Mouse (Mus musculus): Measurements from ENCODE around the gene Cdc25a. TPM values are rescaled to one million over a fixed set of nuclear protein-coding genes. Genes with fewer than 3 reads are reported as not detected.

Cdc25a gene
- total RNA-seq, 2 experiments from 2014 or later = 4.7 to 5.3 TPM

DNA sequence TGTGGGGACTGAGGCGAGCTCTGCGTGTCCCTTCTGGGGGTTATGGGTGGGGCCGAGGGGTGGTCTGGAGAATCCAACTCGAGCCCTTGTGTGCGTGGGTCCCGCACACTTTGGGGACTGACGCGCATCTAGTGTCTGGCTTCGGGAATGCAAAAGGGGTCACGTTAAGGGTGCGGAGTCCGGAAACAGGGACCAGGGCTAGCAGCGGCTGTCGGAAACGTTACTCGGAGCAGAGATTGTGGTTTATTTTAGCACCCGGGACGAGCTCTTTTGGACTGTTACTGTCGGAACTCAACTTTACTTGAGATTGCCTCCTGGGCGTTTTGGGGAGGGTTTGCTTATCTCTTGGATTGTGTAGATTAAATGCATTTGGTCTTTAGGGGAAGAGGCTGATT, 57.0 kb downstream of the Cdc25a start:
- peak in 1 of 2 experiments; percentile 49 for DNase-seq

- DNase-seq = peak; percentile 78 to 82
These were observed 57.5 kb downstream of the Cdc25a start for GRCm38 (mm10) chr9:109932756-109933375.

- DNase-seq = no peak
These were observed 64.0 kb downstream of the Cdc25a start for GRCm38 (mm10) chr9:109939401-109939800.

GRCm38 (mm10) chr9:109942796-109943195, 67.4 kb downstream of the Cdc25a start:
- DNase-seq = no peak

Small RNAs within 50 kb of the gene (microRNA-seq; reads per million reads assigned to microRNA genes)
- 0.27 to 0.38 reads per million in 2 experiments for gene Mir7089

Other genes with a start within 250 kb of the Cdc25a start
- gene Fbxw24, start 249.5 kb upstream of the Cdc25a start, total RNA-seq (2021) = not detected
- gene Fbxw25, start 210.9 kb upstream of the Cdc25a start, total RNA-seq (2021) = not detected
- gene Fbxw18, start 172.9 kb upstream of the Cdc25a start, total RNA-seq (2021) = not detected
- gene Fbxw26, start 129.5 kb upstream of the Cdc25a start, total RNA-seq (2021) = not detected
- not detected for gene Fbxw27, start 84.9 kb upstream of the Cdc25a start, total RNA-seq (2021)
- not detected for gene Spink8, start 63.3 kb upstream of the Cdc25a start, total RNA-seq (2021)
- gene Nme6, start 42.8 kb upstream of the Cdc25a start, total RNA-seq (2021) = 10 to 100 TPM; 23.4 to 25.3 TPM
- gene Camp, start 26.0 kb upstream of the Cdc25a start, total RNA-seq (2021) = not detected
- gene Map4, start 55.9 kb downstream of the Cdc25a start, total RNA-seq (2021) = 100 to 1,000 TPM; 314 to 326 TPM
- gene Smarcc1, start 242.1 kb downstream of the Cdc25a start, total RNA-seq (2021) = 10 to 100 TPM; 22.9 to 25.5 TPM
- gene Dhx30, start 242.3 kb downstream of the Cdc25a start, total RNA-seq (2021) = 10 to 100 TPM; 54.4 to 56.4 TPM

Data from heart, adult 18-20 months (tissue).